Mouse (Mus musculus) adrenal gland, postnatal 36 days (tissue): Measurements from ENCODE around the gene Pcsk4. TPM values are rescaled to one million over a fixed set of nuclear protein-coding genes. Genes with fewer than 3 reads are reported as not detected.
A peak's percentile ranks its signal among the peaks of the same experiment; 100 is the strongest.
"Not testable (repeated sequence)": the region's sequence is repeated elsewhere in the genome, so short reads cannot be mapped to it uniquely, and the experiment has no call there.

Source experiments
- DNase-seq, 2 experiments: peaks; one replicate each; pipeline ENCODE4 v3.0.0; 2021; ENCODE audit warnings: mixed read lengths in 1 of 2
- total RNA-seq, 2 experiments: library from RNA; stranded (reverse); gene quantifications; 2 replicates each; pipeline ENCODE4 v1.2.3; 2021

Gene Pcsk4
- total RNA-seq, 2 experiments from 2014 or later = 2.2 to 3.3 TPM

DNA sequence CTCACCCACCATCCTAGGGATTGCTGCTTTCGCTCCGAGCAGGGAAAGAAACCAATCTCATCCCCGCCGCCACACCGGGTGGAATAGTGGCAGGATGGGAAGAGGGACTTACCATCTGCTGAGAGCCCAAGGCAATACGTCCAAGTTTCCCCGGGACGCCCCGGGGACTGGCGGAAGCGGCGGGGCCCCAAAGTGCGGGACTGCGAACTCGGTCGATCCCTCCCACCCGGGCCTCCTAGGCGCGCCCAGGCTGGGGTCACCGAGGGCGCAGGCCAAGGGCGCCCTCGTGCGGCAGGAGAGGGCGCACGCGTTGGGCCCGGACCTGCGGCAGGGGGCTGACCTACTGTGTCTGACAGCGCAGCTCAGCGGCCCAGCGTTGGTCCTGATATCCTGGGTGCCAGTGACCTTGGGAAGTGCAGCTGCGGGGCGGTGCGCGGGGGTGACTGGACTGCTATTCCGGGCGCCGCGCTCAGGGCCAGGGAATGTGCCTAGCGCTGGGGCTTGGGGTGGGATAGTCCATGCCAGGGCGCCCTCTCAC is 19.0 kb upstream of the Pcsk4 start, which contains the start of gene Adamtsl5:
Gene Adamtsl5 (minus strand): TSS at position 169 of the 538 bp plus-strand sequence.
- DNase-seq = peak; percentile 55 to 76

DNA sequence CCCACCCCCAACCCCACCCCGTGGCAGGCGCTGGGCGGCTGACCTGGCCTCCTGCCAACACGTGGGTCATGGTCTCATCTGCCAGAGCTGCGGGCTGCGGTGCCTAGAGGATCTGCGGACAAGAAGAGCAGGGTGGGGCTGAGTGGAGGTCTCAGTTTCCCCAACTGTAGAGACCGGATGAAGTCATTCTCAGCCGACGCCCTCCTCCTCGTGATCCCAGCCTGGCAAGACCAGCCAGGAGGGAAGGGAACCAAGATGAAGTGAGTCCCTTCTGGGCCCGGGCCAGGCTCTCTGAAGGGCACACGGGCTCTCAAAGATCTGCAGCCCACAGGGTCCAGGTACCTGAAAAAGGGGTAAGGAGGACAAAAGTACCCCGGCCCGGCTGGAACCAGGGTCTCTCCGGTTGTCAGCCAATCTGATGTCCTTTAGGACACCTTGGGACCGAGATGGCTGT is 18.2 kb upstream of the Pcsk4 start:
- DNase-seq = no peak

DNA sequence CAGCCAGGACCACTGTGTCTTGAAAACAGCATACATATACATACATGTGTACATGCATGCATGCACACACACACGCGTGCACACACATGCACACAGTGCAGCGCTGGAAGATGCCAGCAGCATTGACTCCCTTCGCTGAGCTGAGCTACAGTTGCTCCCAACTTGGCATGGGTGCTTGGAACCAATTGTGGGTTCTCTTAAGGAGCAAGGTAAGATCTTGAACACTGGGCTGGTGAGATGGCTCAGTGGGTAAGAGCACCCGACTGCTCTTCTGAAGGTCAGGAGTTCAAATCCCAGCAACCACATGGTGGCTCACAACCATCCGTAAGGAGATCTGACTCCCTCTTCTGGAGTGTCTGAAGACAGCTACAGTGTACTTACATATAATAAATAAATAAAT is 16.6 kb upstream of the Pcsk4 start:
- not testable (repeated sequence) for DNase-seq

GRCm38 (mm10) chr10:80345122-80345521 is 15.8 kb upstream of the Pcsk4 start:
- no peak for DNase-seq

DNA sequence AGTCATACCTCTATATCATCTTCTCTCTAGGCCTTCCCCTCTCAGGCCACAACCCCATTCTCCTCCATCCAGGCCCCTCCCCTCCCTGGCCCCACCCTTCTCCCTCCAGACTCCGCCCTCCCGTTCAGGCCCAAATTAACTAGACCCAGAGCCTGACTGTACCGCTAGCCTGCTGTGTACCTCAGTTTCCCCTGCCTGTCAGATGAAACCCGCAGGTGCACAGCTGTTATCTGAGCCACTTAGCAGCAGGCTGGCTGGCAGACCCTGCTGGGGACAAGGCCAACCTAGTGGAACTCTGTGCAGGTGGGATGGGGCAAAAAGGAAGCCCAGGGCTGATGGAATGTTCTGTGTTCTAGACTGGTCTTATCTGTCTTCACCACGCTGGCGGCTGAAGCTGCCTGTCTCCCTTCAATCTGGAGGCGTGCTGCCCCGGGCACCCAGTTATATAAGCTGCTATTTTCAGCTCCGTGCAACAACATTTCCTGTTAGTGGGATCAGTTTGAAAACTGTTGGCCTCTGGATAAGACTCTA is 14.9 kb upstream of the Pcsk4 start:
- DNase-seq = no peak

DNA sequence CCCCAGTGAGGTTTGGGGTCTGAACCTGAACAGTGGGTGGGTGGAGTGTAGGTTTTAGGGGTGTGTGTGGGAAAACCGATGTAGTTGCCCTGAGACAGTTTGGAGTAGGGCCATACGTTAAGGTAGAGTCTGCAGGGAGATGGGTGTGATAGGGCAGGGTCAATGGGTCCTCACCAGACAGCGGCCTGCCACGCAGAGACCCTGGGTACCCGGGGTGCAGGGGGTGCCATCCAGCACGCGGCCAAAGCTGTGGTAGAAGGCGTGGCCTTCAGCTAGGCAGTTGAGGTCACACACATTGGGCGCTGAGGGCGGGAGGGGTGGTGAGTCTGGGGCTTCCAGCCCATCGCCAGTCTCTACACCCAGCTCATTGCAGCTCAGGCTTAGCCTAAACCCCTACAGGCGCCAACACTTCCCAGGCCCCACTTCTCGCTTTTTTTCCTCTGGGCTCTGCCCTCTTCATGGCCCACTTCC is 14.2 kb upstream of the Pcsk4 start:
- DNase-seq = no peak

DNA sequence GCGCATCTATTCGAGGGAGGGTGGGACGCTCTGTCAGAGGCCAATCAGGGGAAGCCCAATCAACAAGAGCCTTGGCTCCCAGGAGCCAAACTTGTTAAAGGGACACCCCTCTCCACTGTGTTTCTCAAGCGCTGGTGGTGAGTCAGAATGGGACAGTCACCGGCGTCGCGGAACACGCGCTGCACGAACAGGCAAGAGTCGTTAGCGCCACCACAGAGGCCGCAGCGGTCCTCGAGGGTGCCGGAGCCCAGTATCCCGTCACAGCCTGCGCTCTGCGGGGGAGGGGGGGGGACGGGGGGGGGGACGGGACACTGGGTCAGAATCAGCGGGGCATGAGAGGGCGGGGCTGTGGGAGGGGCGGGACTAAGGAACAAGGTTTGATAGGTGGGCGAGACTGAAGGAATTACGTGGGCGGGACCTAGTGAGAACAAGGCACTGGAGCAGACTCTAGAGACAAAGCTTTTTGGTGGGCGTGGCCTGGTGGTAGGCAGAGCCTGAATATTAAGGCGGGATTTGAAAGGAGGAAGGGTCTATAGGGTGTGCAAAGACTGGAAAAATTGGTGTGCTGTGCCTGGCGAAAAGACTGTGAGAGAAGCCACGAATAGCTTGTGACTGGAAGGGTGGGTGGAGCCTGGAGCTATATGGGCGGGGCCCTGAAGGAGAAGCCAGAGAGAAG is 13.6 kb upstream of the Pcsk4 start:
- DNase-seq = peak; percentile 74 to 77

DNA sequence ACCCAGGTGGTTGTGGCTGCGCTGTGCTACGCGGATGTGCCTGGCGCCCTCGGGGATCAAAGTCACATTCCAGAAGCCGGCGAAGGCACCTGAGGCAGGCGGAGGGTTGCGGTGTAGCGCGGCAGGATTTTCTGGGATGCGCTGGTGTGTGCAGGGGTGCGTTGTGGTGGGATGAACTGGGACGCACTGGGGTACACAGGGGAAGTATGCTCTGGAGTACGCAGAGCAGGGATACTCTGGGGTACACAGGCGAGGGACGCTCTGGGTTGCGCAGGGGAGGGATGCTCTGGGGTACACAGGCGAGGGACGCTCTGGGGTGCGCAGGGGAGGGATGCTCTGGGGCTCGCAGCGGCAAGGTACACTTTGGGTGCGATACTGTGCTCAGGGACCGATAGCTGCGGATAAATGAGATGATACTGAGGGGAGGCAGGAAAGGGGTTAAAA is 13.0 kb upstream of the Pcsk4 start:
- DNase-seq = no peak

DNA sequence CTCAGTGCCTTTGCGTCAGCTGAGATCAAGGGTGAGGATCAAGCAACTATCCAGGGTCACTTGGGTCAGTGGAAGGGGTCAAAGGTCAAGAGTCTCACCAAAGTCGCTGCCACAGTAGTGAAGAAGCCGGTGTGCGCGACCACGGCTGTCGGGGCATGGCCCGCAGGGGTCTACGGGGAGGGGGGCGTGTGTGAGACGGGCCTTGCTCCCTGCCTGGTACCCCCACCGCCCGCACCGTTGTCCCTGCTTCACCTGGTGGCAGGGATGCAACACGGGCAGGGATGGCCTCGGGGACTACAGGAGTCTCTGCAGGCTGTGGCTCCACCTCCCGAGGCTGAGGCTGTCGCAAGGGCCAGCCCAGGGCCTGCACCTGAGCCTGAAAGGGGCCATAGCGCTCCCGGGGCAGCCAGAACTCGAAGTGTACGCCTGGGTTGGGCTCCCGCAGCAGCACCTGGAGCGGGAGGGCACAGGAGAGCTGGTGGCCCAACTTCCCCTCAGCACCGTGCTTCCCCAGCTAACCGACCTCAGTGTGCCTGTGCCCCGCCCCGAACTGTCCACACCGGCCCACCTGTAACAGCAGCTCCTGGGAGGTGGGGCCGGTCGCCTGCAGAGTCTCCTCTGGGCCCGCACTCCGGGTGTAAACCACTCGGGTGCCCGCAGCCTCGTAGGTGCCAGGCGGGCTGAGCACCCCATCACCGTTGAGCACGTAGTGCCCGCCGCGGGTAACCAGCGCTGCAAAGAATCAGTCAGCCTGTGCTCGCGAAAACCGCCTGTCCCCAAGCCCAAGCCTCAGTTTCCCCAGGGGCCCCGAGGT is 12.4 kb upstream of the Pcsk4 start:
- DNase-seq = no peak

GRCm38 (mm10) chr10:80341026-80341425 is 11.7 kb upstream of the Pcsk4 start:
- no peak for DNase-seq

DNA sequence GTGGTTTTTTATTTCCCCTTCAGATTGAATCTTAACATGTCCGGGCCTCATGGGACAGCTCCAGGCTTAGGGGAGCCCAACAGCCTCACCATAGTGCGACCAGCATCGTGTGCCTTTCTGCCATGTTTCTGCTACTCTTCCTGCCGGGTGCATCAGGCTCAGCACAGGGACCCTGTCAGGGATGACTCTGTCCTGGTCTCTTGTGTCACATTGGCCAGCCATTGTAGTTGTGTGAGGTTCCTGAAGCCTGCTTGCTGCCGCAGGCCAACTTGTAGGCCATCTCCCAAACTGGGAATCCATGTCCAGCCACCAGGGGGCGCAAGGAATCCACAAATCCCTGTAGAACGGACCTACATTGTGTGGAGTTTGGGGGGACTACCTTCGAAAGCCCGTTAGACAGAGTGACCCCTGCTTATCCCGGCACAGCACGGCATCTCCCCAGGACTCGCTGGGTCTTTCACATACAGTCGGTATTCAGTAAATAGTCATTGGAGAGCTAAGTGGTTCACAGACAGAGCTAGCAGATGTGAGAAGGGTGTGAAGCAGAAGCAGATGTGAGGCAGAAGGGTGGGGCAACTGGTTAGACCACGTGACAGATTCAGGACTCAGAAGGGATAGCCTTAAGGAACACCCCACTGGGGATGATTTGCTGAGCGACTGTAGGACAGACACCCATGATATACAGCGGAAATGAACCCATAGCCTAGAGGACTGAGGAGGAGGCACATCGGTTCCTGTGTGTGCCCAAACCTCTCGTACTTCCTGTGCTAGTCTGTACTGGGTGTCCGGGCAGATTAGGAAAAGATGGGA is 10.8 kb upstream of the Pcsk4 start:
- peak; percentile 87 to 88 for DNase-seq

DNA sequence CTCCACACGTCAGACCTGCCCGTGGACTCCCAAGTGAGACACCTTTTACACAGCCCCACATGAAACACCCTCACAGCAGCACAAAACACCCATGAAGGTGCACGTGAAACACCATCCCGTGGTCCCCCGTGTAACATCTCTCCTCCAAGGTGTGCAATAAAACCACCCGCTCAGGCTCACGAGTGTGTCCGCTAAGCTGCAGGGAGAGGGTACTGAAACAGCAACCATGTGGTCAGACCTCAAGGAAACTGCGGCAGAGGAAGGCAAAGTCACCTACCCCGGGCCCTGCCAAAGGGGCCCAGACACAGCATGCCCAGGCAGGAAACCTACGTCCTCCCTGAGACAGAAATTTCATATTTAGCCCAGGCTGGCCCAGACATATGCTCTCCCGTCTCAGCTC is 7.0 kb upstream of the Pcsk4 start:
- DNase-seq = no peak

DNA sequence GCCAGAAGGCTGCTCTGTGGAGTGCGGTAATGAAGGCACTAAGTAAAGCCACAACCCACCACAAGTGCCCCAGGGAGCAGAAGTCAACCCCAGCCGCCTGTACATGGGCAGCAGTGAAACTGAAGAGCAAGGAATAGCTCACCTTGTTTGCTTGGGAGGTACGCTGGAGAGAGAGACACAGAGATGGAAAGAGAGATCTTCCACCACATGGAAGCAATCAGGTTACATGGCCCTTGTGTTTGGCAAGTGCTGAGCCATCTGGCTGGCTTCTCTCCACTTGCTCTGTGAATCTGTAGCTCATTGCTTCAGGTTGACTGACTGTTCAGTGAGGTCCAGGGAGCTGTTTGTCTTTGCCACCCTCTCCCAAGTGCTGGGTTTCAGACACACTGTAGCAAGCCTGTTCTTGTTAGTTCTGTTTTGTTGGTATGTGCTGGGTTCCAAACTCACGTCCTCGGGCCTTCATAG is 3.3 kb upstream of the Pcsk4 start:
- DNase-seq = no peak

DNA sequence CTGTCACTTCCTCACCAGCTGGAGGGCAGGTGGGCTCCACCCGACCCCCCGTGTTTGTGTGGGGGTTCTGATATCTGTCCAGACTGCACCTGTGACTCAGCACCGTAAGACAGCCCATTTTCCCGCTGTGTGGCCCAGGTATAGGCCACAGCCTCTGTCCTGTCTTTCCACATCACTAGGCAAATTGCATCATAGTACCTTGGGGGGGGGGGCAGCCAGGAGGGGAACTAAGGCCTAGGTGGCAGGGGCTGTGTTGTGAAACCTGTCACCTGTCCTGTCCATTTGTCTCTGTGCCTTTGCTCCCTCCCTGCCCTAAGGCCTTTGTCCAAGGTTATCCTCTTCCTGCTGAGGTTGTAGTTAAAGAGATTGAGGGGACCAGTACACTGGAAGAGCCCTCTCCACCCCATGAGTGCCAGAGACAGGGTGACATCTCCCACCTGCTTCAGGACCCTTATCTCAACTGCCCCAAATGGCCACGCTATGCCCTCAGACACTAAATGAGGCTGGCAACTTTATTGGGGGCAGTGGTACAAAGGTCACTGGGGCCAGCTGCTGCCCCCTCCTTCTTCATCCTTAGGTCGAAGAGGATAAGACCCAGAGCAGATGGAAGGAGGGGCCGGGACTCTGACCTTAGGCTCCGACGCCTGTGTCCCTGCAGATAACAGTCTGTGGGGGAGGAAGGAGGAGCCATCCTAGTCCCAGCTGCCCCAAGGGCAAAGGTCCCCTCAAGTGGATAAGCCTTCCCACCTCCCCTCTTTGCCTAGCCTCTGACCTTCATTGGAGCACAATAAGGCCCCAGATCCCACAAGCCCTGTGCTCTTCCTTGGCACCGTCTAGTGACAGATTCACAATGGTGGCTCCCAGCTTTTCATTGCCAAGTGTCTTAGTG is 2.6 kb upstream of the Pcsk4 start:
- DNase-seq = no peak

DNA sequence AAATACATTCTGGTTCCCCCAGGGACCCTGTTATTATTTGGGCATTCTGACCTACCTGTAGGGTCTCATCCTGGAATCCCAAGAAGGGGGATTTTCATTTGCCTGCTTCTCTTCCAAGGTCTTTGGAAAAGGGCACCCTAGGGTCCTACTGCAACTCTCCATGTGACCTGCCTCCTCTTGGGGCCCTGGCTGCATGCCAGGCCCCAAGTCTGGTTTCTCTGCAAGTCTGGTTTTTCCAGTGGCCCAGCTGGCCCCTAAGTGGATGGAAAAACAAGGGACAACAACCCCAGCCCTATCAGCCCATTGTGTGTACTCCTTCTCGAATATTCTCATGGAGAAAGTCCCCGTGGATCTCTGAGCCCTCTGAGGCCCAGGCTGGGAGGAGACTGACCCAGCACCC is 1.6 kb upstream of the Pcsk4 start:
- DNase-seq = no peak

- no peak for DNase-seq
These were observed 786 bp upstream of the Pcsk4 start for GRCm38 (mm10) chr10:80330084-80330483.

- no peak for DNase-seq
These were observed 4.3 kb downstream of the Pcsk4 start for GRCm38 (mm10) chr10:80325045-80325444.

DNA sequence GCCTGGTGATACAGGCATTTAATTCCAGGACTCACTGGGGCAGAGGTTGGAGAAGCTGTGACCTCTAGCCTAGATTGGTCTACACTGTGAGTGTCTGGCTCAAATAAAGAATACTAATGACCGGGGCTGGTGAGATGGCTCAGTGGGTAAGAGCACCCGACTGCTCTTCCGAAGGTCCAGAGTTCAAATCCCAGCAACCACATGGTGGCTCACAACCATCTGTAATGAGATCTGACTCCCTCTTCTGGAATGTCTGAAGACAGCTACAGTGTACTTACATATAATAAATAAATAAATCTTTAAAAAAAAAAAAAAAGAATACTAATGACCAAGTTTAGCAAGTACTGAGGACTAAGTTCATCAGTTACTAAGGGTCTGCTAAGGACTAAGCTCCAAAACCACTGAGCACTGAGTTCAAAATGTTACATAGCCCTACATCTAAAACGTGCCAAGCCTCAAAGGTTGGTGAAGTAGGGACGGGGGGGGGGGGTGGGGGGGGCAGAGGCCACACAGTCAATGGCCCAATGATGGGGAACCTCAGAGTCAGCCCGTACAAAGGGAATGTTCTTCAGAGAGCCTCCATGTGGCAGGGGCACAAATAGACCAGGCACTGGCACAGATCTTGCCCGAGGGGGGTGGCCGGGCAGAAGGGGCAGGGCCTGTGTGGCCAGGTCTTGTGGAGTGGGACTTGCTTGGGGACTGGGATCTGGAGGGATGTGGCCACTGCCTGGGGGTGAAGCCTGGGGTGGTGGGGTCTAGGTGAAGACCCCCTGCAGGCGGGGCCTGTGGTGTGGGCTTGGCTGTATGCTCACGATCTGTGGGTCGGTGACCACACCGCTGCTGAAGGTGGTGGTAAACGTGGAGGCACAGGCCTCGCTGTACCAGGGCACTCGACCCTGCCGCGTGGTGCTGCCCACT is 4.9 kb downstream of the Pcsk4 start:
- no peak for DNase-seq
